Mouse (Mus musculus) neural tube, embryonic 13.5 days (tissue): ENCODE measurements around the gene Cdc14b. TPM values are rescaled to one million over a fixed set of nuclear protein-coding genes. Genes with fewer than 3 reads are reported as not detected.

ENCODE experiments used
- ATAC-seq: fragments of 200-750 bp; cut with Nextera tagmentation; 2 replicates; pipeline ENCODE4 v1.8.0; 2017; ENCODE audit warnings: low read depth, mild to moderate bottlenecking, moderate TSS enrichment, moderate library complexity
- H3K27ac ChIP-seq: fragments of 300-500 bp; sonication (generic); replicated peaks from 2 replicates; pipeline ENCODE4 v1.5.1; 2015; ENCODE audit warnings: moderate library complexity, mild to moderate bottlenecking, inconsistent platforms
- H3K27me3 ChIP-seq: fragments of 300-500 bp; sonication (generic); 2 replicates; pipeline ENCODE4 v1.6.1; 2015; ENCODE audit warnings: mild to moderate bottlenecking, inconsistent platforms
- H3K36me3 ChIP-seq: fragments of 300-500 bp; sonication (generic); 2 replicates; pipeline ENCODE4 v1.6.1; 2015; ENCODE audit warnings: mild to moderate bottlenecking, inconsistent platforms
- H3K4me1 ChIP-seq: fragments of 300-500 bp; sonication (generic); replicated peaks from 2 replicates; pipeline ENCODE4 v1.6.1; 2015; ENCODE audit warnings: inconsistent platforms
- H3K4me2 ChIP-seq: fragments of 300-500 bp; sonication (generic); 2 replicates; pipeline ENCODE4 v1.6.1; 2015; ENCODE audit warnings: inconsistent platforms, mild to moderate bottlenecking, moderate library complexity
- H3K4me3 ChIP-seq: fragments of 300-500 bp; sonication (generic); 2 replicates; pipeline ENCODE4 v1.5.1; 2015; ENCODE audit warnings: mild to moderate bottlenecking, inconsistent platforms
- H3K9ac ChIP-seq: fragments of 300-500 bp; sonication (generic); 2 replicates; pipeline ENCODE4 v1.6.1; 2015; ENCODE audit warnings: moderate library complexity, mild to moderate bottlenecking, inconsistent platforms
- H3K9me3 ChIP-seq: fragments of 300-500 bp; sonication (generic); 2 replicates; pipeline ENCODE4 v1.6.1; 2016; ENCODE audit warnings: inconsistent platforms
- WGBS: fragments of 180-500 bp; shearing (Covaris S2); methylation state at CpG from one replicate; pipeline ENCODE4 v1.1.7; 2015; 5-methylcytosine and 5-hydroxymethylcytosine counted together
- polyA plus RNA-seq: library from polyadenylated mRNA; unstranded; fragments of >200 nt; fragmentation: Nextera tagmentation; extraction: Ambion mirVana; gene quantifications from 2 replicates; pipeline ENCODE4 v1.2.1, GENCODE M21; 2015

Gene Cdc14b
- 3.4 and 4.6 TPM in 2 replicates for polyA plus RNA-seq

DNA sequence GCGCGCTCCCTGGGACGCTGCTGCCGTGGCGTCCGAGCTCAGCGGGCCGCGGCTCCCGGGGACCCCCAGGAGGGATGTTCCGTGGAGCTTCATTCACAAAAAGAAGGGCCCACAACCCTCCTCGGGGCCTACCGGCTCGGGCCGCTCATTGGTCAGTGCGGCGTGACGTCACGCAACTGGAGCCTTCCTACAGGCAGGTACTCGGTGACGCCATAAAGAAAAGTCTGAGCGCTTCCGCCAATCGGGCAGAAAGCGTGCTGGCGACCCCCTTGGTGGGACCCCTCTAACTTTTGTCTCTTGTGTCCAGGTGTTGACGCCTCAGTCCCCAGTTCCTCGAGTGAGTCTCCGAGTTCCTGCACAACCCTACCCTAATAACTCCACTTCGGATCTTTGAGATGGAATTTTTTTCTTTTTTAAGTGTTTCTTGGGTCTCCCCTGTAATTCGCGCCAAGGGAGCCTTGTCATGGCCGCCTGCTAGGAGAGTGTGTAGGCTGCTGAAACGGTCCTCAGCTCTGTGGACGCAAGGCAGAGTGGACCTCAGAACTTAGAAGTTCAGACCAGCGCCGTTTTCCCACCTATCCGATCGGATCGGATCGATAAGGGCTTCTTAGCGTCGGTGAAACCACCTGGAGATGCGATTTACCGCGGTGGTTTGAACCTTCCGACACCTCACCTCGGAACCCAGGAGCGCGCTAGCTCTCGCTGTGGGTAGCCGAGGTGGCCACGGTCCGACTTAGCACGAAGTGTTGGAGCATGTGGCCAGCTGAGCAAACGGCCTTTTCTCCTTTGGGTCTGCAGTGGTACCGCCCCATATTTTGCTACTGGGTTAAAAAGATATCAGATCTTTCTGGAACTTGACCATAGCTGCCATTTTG is at the start of gene Cdc14b:
TSS of gene Cdc14b (minus strand) at position 412 of the 875 bp plus-strand sequence.
- H3K4me3 ChIP-seq, result peak within 1 kb of the TSS; percentile 80
- peaks cover 22% of the 10 kb centered on the region for H3K4me1 ChIP-seq
- H3K9me3 ChIP-seq, result no peaks in the 10 kb centered on the region
- H3K4me2 ChIP-seq, result peak within 1 kb of the TSS; percentile 99
- H3K36me3 ChIP-seq, result no peaks in the 10 kb centered on the region
- WGBS, result 1% methylated on average over 54 of the region's 57 CpGs
- no peak within 1 kb of the TSS for H3K27ac ChIP-seq
- peak; percentile 96 for ATAC-seq
- H3K9ac ChIP-seq, result peak within 1 kb of the TSS; percentile 76
- peaks cover 42% of the 10 kb centered on the region for H3K27me3 ChIP-seq

GRCm38 (mm10) chr13:64322561-64323281 is 47.6 kb upstream of the Cdc14b start:
- Histone ChIP-seq H3K4me3 (no peak overlapping the region), H3K4me1 (no peaks in the 10 kb centered on the region), H3K9ac (no peak overlapping the region), H3K27me3 (no peaks in the 10 kb centered on the region), H3K9me3 (no peaks in the 10 kb centered on the region), H3K27ac (no peak overlapping the region), H3K36me3 (no peaks in the 10 kb centered on the region), H3K4me2 (no peak overlapping the region)
- no peak for ATAC-seq
- 84% methylated on average over 8 of the region's 8 CpGs for WGBS

- H3K27me3 ChIP-seq, result no peaks in the 10 kb centered on the region
- no peak overlapping the region for H3K4me2 ChIP-seq
- no peak overlapping the region for H3K4me3 ChIP-seq
- H3K9ac ChIP-seq, result no peak overlapping the region
- no peak overlapping the region for H3K27ac ChIP-seq
- no peak for ATAC-seq
- no peaks in the 10 kb centered on the region for H3K4me1 ChIP-seq
- no peaks in the 10 kb centered on the region for H3K36me3 ChIP-seq
- WGBS, result 87% methylated on average over 8 of the region's 8 CpGs
- H3K9me3 ChIP-seq, result no peaks in the 10 kb centered on the region
These were observed 45.2 kb upstream of the Cdc14b start for GRCm38 (mm10) chr13:64320334-64320733.

- no peak for ATAC-seq
These were observed 44.7 kb upstream of the Cdc14b start for GRCm38 (mm10) chr13:64319782-64320181.

GRCm38 (mm10) chr13:64318355-64318754 is 43.3 kb upstream of the Cdc14b start:
- Histone ChIP-seq H3K4me3 (no peak overlapping the region), H3K27ac (no peak overlapping the region), H3K4me2 (no peak overlapping the region), H3K9ac (no peak overlapping the region), H3K4me1 (no peaks in the 10 kb centered on the region), H3K27me3 (no peaks in the 10 kb centered on the region), H3K9me3 (no peaks in the 10 kb centered on the region), H3K36me3 (no peaks in the 10 kb centered on the region)
- WGBS, result 76% methylated on average over 2 of the region's 2 CpGs
- no peak for ATAC-seq

More at GRCm38 (mm10) chr13:64319782-64320181, 44.7 kb upstream of the Cdc14b start:
- H3K4me1 ChIP-seq, result no peaks in the 10 kb centered on the region
- H3K27ac ChIP-seq, result no peak overlapping the region
- no peaks in the 10 kb centered on the region for H3K9me3 ChIP-seq
- H3K4me3 ChIP-seq, result no peak overlapping the region
- H3K36me3 ChIP-seq, result no peaks in the 10 kb centered on the region
- H3K4me2 ChIP-seq, result no peak overlapping the region
- no peak overlapping the region for H3K9ac ChIP-seq
- H3K27me3 ChIP-seq, result no peaks in the 10 kb centered on the region

DNA sequence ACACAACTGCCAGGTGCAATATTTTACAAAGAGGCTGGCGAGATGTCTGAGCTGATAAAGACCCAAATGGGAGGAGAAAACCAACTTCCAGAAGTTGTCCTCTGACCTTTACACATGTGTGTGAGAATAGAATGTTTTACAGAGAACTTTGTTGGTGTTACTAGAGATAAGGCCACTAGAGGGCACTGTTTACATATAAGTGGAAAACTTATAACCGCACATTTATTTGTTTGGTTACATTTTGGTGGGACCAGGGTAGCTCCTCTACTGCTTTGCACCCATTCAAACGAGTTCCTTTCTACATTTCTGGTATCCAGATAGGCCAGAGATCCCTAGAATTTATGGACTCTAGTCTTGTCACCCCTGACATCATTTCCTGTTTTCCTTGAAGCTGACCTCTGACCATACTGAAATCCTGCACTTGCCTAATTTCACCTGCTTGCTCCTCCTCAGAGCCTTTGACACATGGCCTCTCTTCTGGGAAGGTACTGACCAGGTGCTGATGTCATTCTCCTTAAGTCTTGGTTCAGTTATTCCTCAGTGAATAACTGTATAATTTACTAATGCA is 40.5 kb upstream of the Cdc14b start:
- Histone ChIP-seq H3K27me3 (no peaks in the 10 kb centered on the region), H3K4me3 (no peak overlapping the region), H3K9ac (no peak overlapping the region), H3K4me1 (peaks cover 11% of the 10 kb centered on the region), H3K27ac (no peak overlapping the region), H3K9me3 (no peaks in the 10 kb centered on the region), H3K36me3 (no peaks in the 10 kb centered on the region), H3K4me2 (no peak overlapping the region)
- 0% methylated on average over 3 of the region's 3 CpGs for WGBS
- ATAC-seq, result no peak

- no peaks in the 10 kb centered on the region for H3K27me3 ChIP-seq
- no peak for ATAC-seq
- no peaks in the 10 kb centered on the region for H3K36me3 ChIP-seq
- H3K4me3 ChIP-seq, result no peak overlapping the region
- H3K9ac ChIP-seq, result no peak overlapping the region
- no peak overlapping the region for H3K27ac ChIP-seq
- WGBS, result 71% methylated on average over 3 of the region's 3 CpGs
- peaks cover 11% of the 10 kb centered on the region for H3K4me1 ChIP-seq
- no peak overlapping the region for H3K4me2 ChIP-seq
- no peaks in the 10 kb centered on the region for H3K9me3 ChIP-seq
These were observed 39.0 kb upstream of the Cdc14b start for GRCm38 (mm10) chr13:64314041-64314440.

GRCm38 (mm10) chr13:64312916-64313289 is 37.8 kb upstream of the Cdc14b start:
- Histone ChIP-seq H3K4me2 (peak overlapping the region; percentile 63), H3K4me1 (peaks cover 11% of the 10 kb centered on the region), H3K4me3 (peak overlapping the region; percentile 57), H3K36me3 (no peaks in the 10 kb centered on the region), H3K9ac (peak overlapping the region; percentile 70; the same call in 1 of the 2 replicates), H3K27ac (no peak overlapping the region), H3K27me3 (no peaks in the 10 kb centered on the region), H3K9me3 (no peaks in the 10 kb centered on the region)
- peak; percentile 59 for ATAC-seq
- WGBS, result 0% methylated on average over 2 of the region's 2 CpGs

- Histone ChIP-seq H3K4me2 (peak within 1 kb of the TSS; percentile 63), H3K4me3 (peak within 1 kb of the TSS; percentile 57), H3K27ac (peak within 1 kb of the TSS; percentile 85)
These were observed 37.2 kb upstream of the Cdc14b start, which contains the start of gene Aaed1 for GRCm38 (mm10) chr13:64312024-64312915. TSS of gene Aaed1 (minus strand) at chr13:64312710.

DNA sequence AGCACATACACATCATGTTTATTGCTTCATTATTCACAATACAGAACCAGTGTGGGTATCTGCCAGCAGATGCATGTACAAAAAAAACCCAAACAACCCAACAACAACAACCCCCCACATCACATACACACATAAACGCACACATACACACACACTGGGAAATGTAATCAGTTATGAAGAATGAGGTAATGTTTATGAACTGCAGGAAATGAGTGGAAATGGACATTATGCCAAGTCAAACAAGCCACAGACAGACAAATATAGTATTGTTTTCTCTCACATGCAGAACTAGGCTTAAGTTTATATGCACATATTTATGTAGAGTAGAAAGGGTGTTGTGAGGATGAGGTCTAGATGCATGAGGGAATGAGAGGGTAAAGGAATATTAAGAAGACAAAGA is 36.2 kb upstream of the Cdc14b start:
- H3K36me3 ChIP-seq, result peaks cover 9% of the 10 kb centered on the region; the same call in 1 of the 2 replicates
- WGBS, result 89% methylated on average over 1 of the region's 1 CpGs
- peak overlapping the region; percentile 57; the same call in 1 of the 2 replicates for H3K4me3 ChIP-seq
- no peaks in the 10 kb centered on the region for H3K9me3 ChIP-seq
- H3K27me3 ChIP-seq, result no peaks in the 10 kb centered on the region
- H3K4me2 ChIP-seq, result peak overlapping the region; percentile 63
- peaks cover 11% of the 10 kb centered on the region for H3K4me1 ChIP-seq
- H3K27ac ChIP-seq, result no peak overlapping the region
- peak overlapping the region; percentile 70; the same call in 1 of the 2 replicates for H3K9ac ChIP-seq
- no peak for ATAC-seq

More at GRCm38 (mm10) chr13:64312024-64312915, 37.2 kb upstream of the Cdc14b start, which contains the start of gene Aaed1:
- under 1% methylated on average over 55 of the region's 74 CpGs for WGBS
- Histone ChIP-seq H3K9ac (peak within 1 kb of the TSS; percentile 70), H3K36me3 (peaks cover 5% of the 10 kb centered on the region; the same call in 1 of the 2 replicates), H3K27me3 (no peaks in the 10 kb centered on the region), H3K9me3 (no peaks in the 10 kb centered on the region), H3K4me1 (peaks cover 11% of the 10 kb centered on the region)
- ATAC-seq, result peak; percentile 93

GRCm38 (mm10) chr13:64310585-64310984 is 35.5 kb upstream of the Cdc14b start:
- H3K4me3 ChIP-seq, result no peak overlapping the region
- WGBS, result 81% methylated on average over 6 of the region's 6 CpGs
- H3K4me2 ChIP-seq, result 0 out of 2 replicates have a peak overlapping the region, but pooled peaks have one; percentile 63
- no peaks in the 10 kb centered on the region for H3K27me3 ChIP-seq
- peaks cover 9% of the 10 kb centered on the region; the same call in 1 of the 2 replicates for H3K36me3 ChIP-seq
- H3K4me1 ChIP-seq, result peaks cover 11% of the 10 kb centered on the region
- no peaks in the 10 kb centered on the region for H3K9me3 ChIP-seq
- H3K9ac ChIP-seq, result no peak overlapping the region
- no peak for ATAC-seq
- H3K27ac ChIP-seq, result no peak overlapping the region
